In the genomic region with DNA sequence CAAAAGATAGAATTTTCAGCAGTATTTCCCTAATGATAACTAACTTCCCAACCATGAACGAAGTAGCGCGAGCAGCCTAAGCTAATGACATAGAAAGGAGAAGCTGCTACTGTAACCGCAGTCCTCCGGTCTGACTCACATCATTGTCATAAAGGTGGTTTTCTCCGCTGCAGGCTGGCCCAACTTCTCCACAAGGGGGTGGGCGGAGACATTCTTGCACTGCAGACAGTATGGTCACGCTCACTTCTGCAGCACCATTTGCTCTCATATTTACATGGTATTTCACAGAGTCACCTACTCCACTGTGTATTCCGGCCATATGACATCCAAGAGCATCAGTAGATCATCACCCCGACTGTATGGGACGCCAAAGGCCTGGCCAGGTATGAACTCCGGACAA, we compare ENCODE assay signal across 8 mouse cellular contexts. TPM values are rescaled to one million over a fixed set of nuclear protein-coding genes. Genes with fewer than 3 reads are reported as not detected.
DNase-seq lines count a peak whose midpoint lies in the region; ATAC-seq and TF ChIP-seq lines count a peak whose summit lies in the region.

No protein-coding gene starts in this region.

- H3K4me3 ChIP-seq in heart, postnatal 0 days (ENCODE audit: low read depth, low read length) = no peak overlapping the region
- H3K4me3 ChIP-seq in kidney, embryonic 14.5 days (ENCODE audit: low read length) = no peak overlapping the region

- H3K9me3 ChIP-seq in heart, postnatal 0 days (replicated peaks; ENCODE audit: control insufficient read depth, low read length) = no peaks in the 10 kb centered on the region
- H3K9me3 ChIP-seq in kidney, embryonic 14.5 days (ENCODE audit: control insufficient read depth, low read length) = no peaks in the 10 kb centered on the region

- no peaks in the 10 kb centered on the region for H3K4me1 ChIP-seq in heart, postnatal 0 days (ENCODE audit: control insufficient read depth, insufficient read depth)
- no peaks in the 10 kb centered on the region for H3K4me1 ChIP-seq in kidney, embryonic 14.5 days (ENCODE audit: control insufficient read depth, insufficient read depth, low read length)

- TF ChIP-seq EP300 in heart, postnatal 0 days (IDR thresholded peaks at IDR 0.05; ENCODE audit: low read depth) = no peak

- POLR2A ChIA-PET in Patski (lab: Charles Lee) = interaction anchor here (1.0 kb wide), 1 partner anchor 21 kb away, joined by 3 read pairs; no protein-coding TSS in a partner anchor

- peak; percentile 19; the same call in 1 of the 2 replicates for TF ChIP-seq CTCF in heart, postnatal 0 days (IDR thresholded peaks at IDR 0.05; ENCODE audit: low read depth)
- TF ChIP-seq CTCF in Patski (IDR thresholded peaks at IDR 0.05) = peak; percentile 59

- ATAC-seq in heart, postnatal 0 days (ENCODE audit: insufficient read depth, low read depth) = no peak
- ATAC-seq in Patski = peak; percentile 88
- peak; percentile 43; the same call in 1 of the 2 replicates for ATAC-seq in kidney, embryonic 14.5 days (ENCODE audit: low FRiP score, low TSS enrichment)
- ATAC-seq in megakaryocyte progenitor cell, adult 5-6 weeks (replicated peaks; ENCODE audit: poor library complexity) = peak; percentile 98

- H3K27me3 ChIP-seq in heart, postnatal 0 days (ENCODE audit: control insufficient read depth, insufficient read depth, low read length) = no peaks in the 10 kb centered on the region
- no peaks in the 10 kb centered on the region for H3K27me3 ChIP-seq in Patski
- no peaks in the 10 kb centered on the region for H3K27me3 ChIP-seq in kidney, embryonic 14.5 days (ENCODE audit: control insufficient read depth, insufficient read depth, low read length)

- in situ Hi-C loops in Patski (cut with MboI; ENCODE audit: low pct_unique_long_range_greater_than_20kb) = no loop called here

- no peak overlapping the region for H3K9ac ChIP-seq in heart, postnatal 0 days (replicated peaks; ENCODE audit: low read depth, low read length)
- H3K9ac ChIP-seq in kidney, embryonic 14.5 days (ENCODE audit: low read depth, low read length) = no peak overlapping the region

- no peak overlapping the region for H3K27ac ChIP-seq in heart, postnatal 0 days (ENCODE audit: low read depth)
- no peak overlapping the region for H3K27ac ChIP-seq in kidney, embryonic 14.5 days (ENCODE audit: low read depth, low read length)

- CTCF ChIA-PET in Patski (lab: Charles Lee) = interaction anchor here (1.1 kb wide), 2 partner anchors 13 to 14 kb away, joined by 3 to 4 read pairs; no protein-coding TSS in a partner anchor

- WGBS in heart, postnatal 0 days = 63% methylated on average over 12 of the region's 12 CpGs
- 76% methylated on average over 12 of the region's 12 CpGs for WGBS in kidney, embryonic 14.5 days

- H3K36me3 ChIP-seq in heart, postnatal 0 days (replicated peaks; ENCODE audit: control insufficient read depth, insufficient read depth, low read length) = no peaks in the 10 kb centered on the region
- H3K36me3 ChIP-seq in kidney, embryonic 14.5 days (ENCODE audit: control insufficient read depth, insufficient read depth, low read length) = no peaks in the 10 kb centered on the region

- no peak overlapping the region for H3K4me2 ChIP-seq in heart, postnatal 0 days (ENCODE audit: low read depth, low read length)
- H3K4me2 ChIP-seq in kidney, embryonic 14.5 days (replicated peaks; ENCODE audit: low read depth, low read length) = no peak overlapping the region

- DNase-seq in heart, postnatal 0 days (ENCODE audit: low spot score) = no peak
- DNase-seq in heart, adult 11 months = no peak
- peak; percentile 85 for DNase-seq in Patski (ENCODE audit: low read depth, low spot score)
- DNase-seq in urinary bladder, postnatal 36 days (ENCODE audit: low spot score in 2 of 2) = peak; percentile 30 to 46
- no peak for DNase-seq in frontal cortex, postnatal 36 days (ENCODE audit: low spot score in 2 of 2)
- no peak for DNase-seq in layer of hippocampus, adult 8-10 months (ENCODE audit: low spot score in 2 of 2)

RNA-seq across cellular contexts. Expression of gene Atxn1l, which starts 13.2 kb away (rescaled TPM):
- total RNA-seq in heart, postnatal 0 days (2014; rRNA removed; ENCODE audit: low replicate concordance) = 12.6 and 13.8 TPM in 2 replicates
- polyA plus RNA-seq in heart, postnatal 0 days (2015; fragmentation: Nextera tagmentation; extraction: Ambion mirVana) = 2.4 and 3.3 TPM in 2 replicates
- polyA plus RNA-seq in Patski (2021) = 40.5 TPM
- 5.4 and 5.6 TPM in 2 replicates for polyA plus RNA-seq in kidney, embryonic 14.5 days (2014; fragmentation: Nextera tagmentation; extraction: Ambion mirVana)
- total RNA-seq in megakaryocyte progenitor cell, adult 5-6 weeks (2015) = 8.7 and 16.2 TPM in 2 replicates
- 13.7 and 14.7 TPM in 2 replicates for total RNA-seq in megakaryocyte progenitor cell, adult 5-6 weeks (2017)
- 10 to 100 TPM; 36.2 to 41.0 (median 39.6) TPM for total RNA-seq in layer of hippocampus, adult 8-10 months (2022)

RNA-seq across cellular contexts. Expression of gene Ap1g1, which starts 27.7 kb away (rescaled TPM):
- 23.7 and 24.6 TPM in 2 replicates for total RNA-seq in heart, postnatal 0 days (2014; rRNA removed; ENCODE audit: low replicate concordance)
- 13.5 and 14.4 TPM in 2 replicates for polyA plus RNA-seq in heart, postnatal 0 days (2015; fragmentation: Nextera tagmentation; extraction: Ambion mirVana)
- polyA plus RNA-seq in Patski (2021) = 104 TPM
- 25.3 and 38.8 TPM in 2 replicates for polyA plus RNA-seq in kidney, embryonic 14.5 days (2014; fragmentation: Nextera tagmentation; extraction: Ambion mirVana)
- 87.8 and 95.1 TPM in 2 replicates for total RNA-seq in megakaryocyte progenitor cell, adult 5-6 weeks (2015)
- total RNA-seq in megakaryocyte progenitor cell, adult 5-6 weeks (2017) = 61.5 and 67.1 TPM in 2 replicates
- 100 to 1,000 TPM in 1 of 4 experiments, 10 to 100 TPM in 3; 79.6 to 103 (median 87.9) TPM for total RNA-seq in layer of hippocampus, adult 8-10 months (2022)

RNA-seq across cellular contexts. Expression of gene Zfp821, which starts 45.4 kb away (rescaled TPM):
- total RNA-seq in heart, postnatal 0 days (2014; rRNA removed; ENCODE audit: low replicate concordance) = 14.8 and 21.4 TPM in 2 replicates
- 11.6 and 12.2 TPM in 2 replicates for polyA plus RNA-seq in heart, postnatal 0 days (2015; fragmentation: Nextera tagmentation; extraction: Ambion mirVana)
- 28.7 TPM for polyA plus RNA-seq in Patski (2021)
- polyA plus RNA-seq in kidney, embryonic 14.5 days (2014; fragmentation: Nextera tagmentation; extraction: Ambion mirVana) = 29.0 and 36.2 TPM in 2 replicates
- total RNA-seq in megakaryocyte progenitor cell, adult 5-6 weeks (2015) = 2.2 and 3.8 TPM in 2 replicates
- 3.8 and 6.4 TPM in 2 replicates for total RNA-seq in megakaryocyte progenitor cell, adult 5-6 weeks (2017)
- 10 to 100 TPM; 38.5 to 44.4 (median 41.6) TPM for total RNA-seq in layer of hippocampus, adult 8-10 months (2022)

RNA-seq across cellular contexts. Expression of gene Ist1, which starts 57.6 kb away (rescaled TPM):
- total RNA-seq in heart, postnatal 0 days (2014; rRNA removed; ENCODE audit: low replicate concordance) = 65.3 and 69.7 TPM in 2 replicates
- 70.5 and 73.2 TPM in 2 replicates for polyA plus RNA-seq in heart, postnatal 0 days (2015; fragmentation: Nextera tagmentation; extraction: Ambion mirVana)
- polyA plus RNA-seq in Patski (2021) = 104 TPM
- polyA plus RNA-seq in kidney, embryonic 14.5 days (2014; fragmentation: Nextera tagmentation; extraction: Ambion mirVana) = 115 and 143 TPM in 2 replicates
- total RNA-seq in megakaryocyte progenitor cell, adult 5-6 weeks (2015) = 66.1 and 80.1 TPM in 2 replicates
- total RNA-seq in megakaryocyte progenitor cell, adult 5-6 weeks (2017) = 74.6 and 86.1 TPM in 2 replicates
- total RNA-seq in layer of hippocampus, adult 8-10 months (2022) = 10 to 100 TPM; 81.9 to 94.4 (median 90.2) TPM

Comparison
In these comparisons a context has a peak if more than half of its experiments do, and no peak if none do; other contexts are left out.
1. DNase-seq: peak in Patski (single experiment) and urinary bladder, postnatal 36 days (2 of 2); none in heart, postnatal 0 days (single experiment), heart, adult 11 months (single experiment), frontal cortex, postnatal 36 days (0 of 2) and layer of hippocampus, adult 8-10 months (0 of 2).